Mouse (Mus musculus) B cell, adult 2 months (primary cell): ENCODE data around the gene Irf2bpl.

ENCODE experiments used
- DNase-seq, 2 experiments: peaks; one replicate each; pipeline ENCODE4 v3.0.0; 2022

The Irf2bpl gene

DNA sequence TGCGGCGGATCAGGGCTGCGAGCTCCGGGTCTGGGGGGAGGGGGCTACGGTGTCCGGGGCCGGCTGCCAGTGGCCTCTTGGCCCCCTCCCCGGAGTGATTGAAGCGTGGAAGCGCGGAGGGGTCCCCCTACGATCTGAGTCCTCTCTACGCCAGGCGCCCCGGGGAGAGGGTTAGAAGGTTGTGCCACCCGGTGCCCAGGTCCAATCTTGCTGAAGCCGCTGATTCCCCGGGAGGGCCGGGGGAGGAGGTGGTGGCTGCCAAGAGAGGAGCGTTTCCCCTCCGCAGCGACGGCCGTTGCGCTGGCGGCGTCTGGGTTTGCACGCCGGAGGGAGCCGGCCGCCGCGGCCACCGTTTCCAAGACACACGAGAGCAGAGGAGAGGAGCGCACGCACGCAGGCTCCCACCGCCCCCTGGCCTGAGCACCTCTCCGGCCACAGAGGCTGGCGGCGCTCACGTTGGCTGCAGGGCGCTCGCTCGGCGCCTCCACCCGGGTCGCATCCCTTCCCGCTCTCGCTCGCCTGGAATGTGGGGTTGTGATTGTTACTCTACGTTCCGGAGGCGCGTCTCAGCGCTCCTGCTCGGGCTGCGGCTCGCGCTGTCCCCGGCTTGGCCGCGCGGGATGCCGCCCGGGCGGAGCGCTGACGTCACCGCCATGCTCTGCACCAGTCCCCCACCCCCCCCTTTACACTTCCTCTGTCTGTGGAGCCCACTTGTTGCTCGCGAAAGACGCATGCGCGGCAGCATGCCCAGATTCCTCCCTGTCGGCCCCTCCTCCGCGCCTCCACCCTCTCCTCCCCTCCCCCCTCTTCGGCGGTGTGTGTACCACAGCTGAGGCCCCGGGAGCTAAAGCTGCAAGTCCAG lies at the start of gene Irf2bpl:
Gene Irf2bpl, minus strand, starts transcription at position 602 of the 862 bp plus-strand sequence.
- DNase-seq = peak; percentile 91 to 94

DNA sequence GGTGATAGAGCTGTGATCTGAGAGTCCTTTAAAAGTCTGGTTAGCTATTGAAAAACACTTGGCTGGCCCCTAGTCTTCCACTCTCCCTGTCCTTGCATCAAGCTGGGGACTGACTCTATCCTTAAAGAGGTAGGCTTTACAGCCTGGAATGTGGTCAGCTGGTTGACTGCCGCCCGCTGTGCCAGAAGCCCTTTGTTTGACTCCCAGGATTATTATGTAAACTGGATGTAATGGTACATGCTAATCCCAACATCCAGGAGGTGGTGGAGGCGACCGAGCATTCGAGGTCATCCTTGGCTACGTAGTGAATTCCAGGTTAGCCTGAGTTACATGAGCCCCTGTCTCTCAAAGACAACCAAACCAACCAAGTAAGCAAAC lies 48.0 kb upstream of the Irf2bpl start:
- no peak for DNase-seq

DNA sequence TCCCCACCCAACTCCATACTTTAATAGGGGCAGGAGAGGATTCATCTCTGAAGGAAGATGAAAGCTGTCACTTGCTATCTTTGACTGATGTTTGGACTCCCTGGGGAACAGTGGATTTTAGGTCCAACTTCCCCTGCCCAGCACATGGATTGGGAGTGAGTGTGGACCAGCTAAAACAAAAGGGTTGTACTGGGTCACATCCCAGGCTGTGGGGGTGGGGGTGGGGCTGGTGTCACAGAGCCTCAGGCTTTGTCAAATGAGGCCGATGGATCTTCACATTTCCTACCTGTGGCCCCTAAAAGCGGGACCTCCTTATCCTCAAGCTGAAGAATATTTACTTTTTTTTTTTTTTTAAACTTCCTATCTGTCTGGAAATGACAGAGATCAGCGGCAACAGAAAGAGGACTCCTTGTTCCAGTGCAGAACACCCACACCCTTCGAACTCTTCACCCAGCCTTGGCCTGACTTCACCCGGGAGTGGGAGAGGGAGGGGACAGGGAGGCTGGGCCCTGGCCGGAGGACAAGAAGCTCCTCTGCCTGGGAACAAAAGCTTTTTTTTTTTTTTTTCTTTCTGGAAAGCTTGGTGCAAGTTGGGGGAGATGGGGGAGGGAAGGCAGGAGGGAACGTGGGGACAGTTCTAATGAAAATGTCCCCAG lies 47.4 kb upstream of the Irf2bpl start:
- DNase-seq = no peak

DNA sequence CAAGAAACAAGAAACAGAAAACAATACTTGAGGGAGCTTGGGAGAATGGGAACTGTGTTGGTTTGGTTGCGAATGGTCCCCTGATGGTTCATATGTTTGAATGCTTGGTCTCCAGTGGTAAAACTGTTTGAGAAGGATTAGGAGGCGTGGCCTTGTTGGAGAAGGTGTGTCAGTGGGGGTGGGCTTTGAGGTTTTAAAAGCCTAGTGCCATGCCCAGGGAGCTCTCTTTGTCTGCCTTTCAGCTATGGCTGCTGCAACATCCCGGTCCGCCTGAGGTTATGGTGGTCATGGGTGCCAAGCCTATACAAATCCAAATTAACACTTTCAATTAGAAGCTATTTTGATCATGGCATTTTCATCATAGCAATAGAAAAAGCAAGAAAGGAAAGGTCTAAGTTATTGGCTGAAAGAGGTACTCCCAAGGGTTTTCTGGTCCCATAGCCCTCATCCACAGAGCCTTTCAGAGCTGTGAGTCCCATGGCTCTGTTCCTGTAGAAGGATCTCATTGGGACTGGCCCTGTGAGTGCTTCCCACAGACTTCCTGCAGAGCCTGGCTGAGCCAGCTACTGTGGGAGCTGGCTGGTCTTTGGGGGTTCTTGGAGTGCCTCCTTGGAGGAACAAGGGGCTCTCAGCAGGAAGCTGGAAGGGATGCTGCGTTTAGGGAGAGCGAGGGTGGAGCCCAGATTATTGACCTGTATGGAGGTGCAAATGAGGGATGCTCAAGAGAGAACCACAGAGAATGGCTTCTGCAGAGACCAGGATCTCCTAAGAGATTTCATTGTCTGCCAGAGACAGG lies 46.5 kb upstream of the Irf2bpl start:
- DNase-seq = no peak

DNA sequence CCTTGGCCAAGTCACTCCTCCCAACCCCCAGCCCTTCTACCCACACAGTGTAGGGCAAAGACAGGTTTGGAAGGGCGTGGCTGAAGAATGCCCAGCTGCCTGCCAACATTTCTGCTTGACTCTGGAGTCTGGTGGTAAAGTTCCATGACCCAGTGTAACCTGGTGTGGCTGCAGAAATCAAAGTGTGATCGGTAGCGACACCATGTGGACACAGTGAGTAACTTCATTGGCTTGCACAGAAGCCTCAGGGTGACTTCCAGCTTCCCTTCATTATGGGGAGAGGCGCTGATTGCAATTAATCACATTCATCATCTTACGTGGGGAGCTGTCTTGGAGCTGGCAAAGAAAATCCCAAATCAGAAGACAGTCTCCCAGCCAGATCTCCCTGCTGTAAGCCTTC lies 39.2 kb upstream of the Irf2bpl start:
- peak; percentile 84 for DNase-seq

DNA sequence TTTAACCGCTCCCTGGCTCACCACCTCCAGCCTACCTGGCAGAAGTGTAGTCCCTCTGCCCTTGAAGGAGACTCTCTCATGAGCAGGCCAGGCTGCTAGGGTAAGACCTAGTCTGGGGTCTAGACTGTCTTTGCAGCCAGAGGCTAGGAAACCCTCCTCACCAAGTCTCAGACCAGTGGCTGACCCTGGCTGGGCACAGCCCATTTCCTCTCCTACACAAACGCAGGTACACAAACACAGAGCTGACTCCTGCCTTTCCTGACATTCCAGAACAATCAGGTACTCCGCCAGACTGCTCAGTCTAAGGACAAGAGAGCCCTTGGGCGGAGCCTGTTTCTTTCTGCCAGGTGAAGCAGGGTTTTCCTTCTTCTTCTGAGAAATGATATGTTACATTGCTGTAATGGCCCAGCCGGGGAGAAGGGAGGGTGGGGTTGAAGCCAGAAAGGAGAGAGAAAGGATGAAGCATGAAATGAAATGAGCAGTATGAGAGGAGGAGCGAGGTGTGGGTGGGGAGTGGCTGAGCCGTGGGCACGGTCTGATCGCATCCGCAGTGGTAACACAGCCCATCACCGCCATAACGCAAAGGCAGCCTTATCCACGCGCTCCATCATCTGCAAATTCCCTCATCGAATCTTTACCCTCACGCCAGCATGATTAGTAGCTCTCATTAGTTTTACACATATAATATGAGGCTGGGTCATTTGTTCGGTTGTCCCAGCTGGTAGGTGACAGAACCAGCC lies 34.6 kb upstream of the Irf2bpl start:
- DNase-seq = no peak

DNA sequence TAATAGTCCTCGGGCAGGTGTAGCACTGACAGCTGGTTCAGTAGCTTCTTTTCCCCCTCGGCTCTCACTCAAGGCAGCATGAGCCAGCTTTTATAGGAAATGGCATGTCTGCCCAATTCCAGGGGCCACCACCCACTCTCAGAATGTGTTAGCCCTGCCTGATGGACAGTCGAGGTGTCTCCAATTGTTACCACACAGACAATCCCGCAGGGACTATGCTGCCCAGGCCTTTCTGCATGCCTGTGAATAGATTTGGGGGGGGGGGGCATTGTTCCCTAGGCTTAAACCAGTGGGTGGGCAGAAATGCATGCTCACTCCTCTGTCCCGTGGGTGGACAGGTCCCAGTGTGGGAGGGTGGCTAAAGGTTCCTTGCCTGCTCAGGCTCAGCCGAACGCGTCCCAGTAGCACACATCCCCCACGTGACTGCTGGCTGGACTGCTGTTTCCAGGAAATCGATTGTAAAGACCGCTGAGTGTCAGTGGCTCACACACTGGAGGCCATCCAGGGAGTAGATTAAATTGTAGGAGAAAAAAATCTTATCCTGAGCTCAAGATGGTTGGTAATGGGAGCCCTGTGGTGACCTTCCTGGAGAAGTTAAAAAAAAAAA lies 33.9 kb upstream of the Irf2bpl start:
- DNase-seq = no peak

DNA sequence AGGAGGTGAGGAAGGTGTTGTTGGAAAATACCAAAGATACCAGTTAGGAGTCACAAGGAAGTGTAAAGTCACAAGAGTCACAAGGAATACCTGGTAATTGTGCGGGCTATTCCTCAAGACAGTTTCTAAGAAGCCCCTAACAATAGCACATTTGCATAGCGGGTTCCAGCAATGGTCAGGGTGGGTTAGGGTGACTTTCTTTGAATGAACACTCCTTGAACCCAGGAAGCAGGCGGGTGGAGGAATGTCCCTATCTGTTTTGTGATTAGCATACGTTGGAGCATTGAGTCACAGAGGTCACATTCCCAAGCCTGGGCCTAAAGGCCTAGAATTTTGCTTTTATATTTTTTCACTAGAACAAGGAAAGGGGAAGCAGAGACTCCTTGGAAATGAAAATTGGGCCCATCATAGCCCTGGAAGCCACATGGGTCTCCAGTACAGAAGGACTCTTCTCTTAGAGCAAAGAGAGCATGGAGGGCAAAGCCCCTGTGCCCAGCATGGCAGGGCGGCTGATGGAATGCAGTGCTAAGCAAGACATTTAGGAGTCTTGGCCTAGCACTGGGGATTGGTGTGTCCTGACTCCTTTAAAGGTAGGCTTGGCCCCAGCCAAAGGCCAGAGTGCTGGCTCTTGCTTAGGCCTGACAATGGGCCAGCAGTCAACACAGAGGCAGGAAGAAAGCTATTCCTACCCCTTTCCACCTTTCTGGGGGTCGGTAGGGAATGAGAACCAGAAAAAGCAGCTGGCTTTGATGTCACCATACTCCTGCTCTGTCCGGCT lies 32.4 kb upstream of the Irf2bpl start:
- no peak for DNase-seq

DNA sequence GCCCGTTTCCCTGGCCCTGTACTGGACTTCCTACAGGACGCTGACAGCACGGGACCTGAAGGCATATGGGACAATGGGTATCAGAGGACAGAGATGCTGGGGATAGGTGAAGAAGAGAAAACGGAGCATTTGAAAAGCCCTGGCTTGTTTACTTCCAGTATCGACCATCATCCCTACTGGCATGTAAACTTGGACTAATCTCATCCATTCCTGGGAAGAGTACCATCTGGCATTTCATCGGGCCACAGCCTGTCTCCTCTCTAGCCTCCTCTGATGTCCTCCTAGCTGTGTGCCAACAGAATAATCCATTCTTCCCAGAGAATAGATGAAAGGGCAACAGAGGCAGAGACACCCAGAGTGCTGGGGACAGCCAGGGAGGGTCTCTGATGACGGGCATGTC lies 31.0 kb upstream of the Irf2bpl start:
- DNase-seq = no peak

DNA sequence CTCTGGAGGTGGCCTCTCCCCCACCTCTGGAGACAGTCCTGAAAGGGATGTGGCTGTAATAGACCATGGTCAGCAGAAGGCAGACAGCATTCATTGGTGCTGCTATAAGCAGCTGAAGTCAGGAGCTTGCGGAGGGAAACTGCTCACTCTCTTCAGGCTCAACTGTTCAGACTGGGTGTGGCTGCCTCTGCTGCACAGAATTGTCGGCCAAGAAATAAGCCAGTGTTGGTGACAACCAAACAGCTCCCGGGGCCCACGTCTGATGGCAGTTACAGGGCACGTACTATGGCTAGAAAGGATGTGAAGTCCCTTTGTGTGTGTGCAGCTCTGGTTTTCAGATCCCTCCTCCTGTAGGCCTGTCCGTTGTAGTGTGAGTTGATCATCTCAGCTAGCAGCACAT lies 30.2 kb upstream of the Irf2bpl start:
- DNase-seq = no peak

DNA sequence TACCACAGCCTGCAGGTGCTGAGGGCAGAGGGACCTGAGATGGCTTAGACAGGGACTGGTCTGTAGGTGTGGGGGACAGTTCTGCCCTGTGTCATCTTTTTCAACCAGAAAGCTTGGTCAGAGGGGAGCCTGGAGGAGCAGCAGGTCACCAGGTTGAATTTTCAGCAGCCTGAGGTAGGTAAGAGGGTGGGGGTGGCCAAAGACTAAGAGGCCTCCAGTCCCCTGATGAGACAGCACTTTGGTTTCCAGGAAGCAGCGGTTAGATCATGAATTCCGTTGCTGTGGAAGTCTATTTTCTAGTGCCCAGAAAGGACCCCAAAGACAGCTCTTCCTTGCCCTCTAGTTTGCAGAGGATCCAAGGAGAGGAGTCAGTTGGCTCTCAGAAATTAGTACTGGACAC lies 29.8 kb upstream of the Irf2bpl start:
- DNase-seq = no peak

DNA sequence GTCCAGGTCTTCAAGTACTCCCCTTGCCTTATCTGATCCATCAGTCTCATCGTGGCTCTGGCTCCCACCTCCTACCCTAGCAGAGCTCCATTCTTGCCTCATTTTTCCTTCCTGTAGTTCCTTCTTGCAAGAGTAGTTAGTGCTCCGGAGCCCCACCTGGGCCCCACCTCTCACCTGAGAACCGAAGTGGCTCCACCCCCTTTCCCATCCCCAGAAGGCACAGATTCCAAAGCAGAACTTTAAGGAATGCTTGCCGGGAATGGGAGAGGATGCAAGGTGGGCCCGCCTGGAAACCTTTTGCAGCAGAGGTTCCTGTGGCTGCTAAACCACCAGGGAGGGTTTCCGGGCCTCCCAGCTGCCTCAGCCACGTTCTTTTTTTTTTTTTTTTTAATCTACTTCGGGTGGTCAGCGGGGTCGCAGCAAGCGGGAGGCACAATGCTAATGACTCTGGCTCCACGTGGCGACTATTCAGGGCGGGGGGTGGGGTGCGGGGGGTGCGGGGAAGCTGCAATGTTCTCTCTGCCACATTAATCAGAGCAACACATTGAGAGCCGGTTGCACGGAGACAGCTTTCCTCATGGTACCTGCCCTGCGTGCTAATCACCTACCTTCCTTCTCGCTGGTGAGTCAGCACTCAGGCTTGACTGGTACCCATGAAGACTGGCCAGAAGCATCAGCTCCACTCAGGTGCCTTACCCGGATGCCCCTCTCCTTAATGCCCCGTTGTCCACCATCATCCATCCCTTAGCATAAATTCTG lies 27.9 kb upstream of the Irf2bpl start:
- no peak for DNase-seq

DNA sequence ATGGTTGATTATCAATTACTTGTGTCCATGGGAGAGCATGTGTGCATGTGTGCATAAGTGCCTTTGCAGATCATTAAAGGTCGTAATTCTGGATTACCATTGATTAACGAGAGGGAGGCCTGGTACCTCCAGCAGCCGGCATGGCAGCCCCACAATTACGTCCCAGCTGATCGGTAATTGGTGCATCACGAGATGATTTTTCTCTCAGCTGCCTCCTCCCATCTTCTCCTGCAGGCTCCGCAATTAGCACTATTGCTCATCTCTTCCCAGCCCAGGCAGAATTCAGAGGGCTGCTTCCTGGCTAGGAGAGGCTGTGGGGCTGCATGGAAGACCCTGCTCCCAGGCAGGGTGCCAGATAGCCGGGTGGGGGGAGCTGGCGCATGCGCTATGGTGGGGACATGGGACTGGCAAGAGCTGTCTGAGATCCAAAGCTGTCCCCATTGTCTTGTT lies 26.9 kb upstream of the Irf2bpl start:
- DNase-seq = no peak

DNA sequence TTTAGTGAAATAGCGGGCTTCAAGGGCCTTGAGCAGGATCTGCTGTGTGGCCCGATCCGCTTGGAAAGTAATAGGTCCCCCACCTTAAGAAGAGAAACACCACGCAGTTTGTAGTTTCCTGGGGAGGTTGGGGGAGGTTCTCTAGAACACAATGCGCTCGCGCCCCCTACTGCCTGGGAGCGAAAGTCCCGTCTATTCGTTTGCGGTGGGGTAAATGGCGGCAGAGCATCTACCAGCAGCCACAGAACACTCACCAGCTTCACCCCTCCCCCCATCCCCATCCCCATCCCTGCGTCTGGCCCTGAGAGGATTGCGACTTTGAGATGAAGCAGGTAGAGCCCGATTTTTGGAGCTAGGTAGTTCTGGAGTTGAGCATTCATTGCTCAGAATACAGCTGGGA lies 21.8 kb upstream of the Irf2bpl start:
- peak; percentile 91 to 94 for DNase-seq

DNA sequence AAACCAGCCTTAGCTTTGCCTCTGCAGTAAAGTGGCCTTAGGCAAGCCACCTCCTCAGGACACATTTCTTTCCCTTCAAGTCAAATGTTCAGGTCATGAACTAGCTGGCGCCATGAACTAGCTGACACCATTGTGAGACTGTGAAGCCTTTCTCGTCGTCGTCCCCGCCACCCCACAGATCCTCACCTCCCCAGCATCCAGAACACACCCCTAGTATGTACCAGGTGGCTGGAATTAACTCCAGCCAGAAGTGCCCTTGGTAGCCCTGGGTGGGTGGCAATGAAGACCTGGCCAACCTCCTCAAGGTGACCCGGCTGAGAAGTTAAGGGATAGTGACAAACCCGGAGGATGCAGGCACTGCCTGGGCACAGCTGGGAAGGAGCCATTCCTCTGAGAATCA lies 21.3 kb upstream of the Irf2bpl start:
- no peak for DNase-seq

DNA sequence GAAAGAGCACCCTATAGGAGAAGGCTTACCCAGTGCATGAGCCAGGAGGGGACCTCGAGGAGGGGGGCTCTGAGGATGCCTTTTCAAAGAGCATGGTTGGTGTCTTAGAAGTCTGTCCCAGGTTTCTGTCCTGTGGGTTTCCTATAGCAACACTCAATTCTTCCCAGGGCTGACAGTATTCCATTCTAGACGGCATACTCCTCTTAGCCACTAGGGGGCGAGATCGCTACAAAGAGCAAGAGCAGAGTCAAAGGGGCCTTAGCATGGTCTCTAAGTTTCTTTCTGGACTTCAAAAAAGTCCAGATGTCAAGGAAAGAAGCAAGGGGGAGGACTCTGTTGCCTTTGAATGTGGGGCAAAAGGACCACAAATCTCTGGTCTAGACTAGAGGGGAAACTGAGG lies 20.6 kb upstream of the Irf2bpl start:
- peak; percentile 68 to 74 for DNase-seq

DNA sequence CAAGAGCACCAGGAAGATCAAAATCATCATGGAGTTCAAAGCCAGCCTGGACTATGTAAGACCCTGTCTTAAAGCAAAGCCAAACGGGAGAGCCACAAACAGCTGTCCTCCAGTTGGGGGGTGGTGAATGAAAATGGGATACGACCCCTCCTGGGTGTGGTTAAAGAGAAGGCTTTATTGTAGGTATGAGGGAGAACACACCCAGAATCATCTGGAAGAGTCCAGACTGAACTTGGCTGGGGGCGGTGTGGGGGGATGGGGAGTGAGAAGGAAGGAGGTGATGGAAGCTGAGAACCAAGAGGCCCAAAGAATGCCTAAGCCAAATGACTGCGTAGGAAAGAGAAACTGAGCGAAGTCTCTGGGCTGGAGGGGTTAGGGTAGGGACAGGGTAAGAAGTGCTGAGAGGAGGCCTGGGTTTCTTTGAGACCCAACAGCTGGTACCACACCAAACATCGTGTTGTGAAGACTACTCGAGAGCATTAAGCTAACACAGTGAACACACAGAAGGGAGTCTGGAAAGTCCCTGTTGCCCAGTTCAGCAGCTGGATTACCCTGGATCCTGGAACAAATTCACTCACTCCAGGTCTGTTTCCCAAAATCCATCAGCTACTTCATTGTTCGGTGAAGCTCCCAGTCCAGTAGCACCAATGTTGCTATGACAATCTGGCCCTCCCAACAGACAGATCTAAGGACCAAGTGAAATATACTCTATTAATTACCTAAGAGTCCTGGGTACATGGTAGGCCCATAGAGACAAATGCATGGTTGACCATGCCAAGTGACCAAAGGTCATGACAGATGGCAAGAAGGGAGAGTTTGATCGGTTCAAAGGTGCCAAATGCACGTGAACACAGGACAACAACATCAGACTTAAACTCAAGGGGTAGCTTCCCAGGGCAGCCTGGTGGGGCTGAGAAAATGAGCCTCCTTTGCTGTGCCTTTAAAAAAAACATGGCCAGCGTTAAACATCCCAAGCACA lies 19.5 kb upstream of the Irf2bpl start:
- DNase-seq = no peak

DNA sequence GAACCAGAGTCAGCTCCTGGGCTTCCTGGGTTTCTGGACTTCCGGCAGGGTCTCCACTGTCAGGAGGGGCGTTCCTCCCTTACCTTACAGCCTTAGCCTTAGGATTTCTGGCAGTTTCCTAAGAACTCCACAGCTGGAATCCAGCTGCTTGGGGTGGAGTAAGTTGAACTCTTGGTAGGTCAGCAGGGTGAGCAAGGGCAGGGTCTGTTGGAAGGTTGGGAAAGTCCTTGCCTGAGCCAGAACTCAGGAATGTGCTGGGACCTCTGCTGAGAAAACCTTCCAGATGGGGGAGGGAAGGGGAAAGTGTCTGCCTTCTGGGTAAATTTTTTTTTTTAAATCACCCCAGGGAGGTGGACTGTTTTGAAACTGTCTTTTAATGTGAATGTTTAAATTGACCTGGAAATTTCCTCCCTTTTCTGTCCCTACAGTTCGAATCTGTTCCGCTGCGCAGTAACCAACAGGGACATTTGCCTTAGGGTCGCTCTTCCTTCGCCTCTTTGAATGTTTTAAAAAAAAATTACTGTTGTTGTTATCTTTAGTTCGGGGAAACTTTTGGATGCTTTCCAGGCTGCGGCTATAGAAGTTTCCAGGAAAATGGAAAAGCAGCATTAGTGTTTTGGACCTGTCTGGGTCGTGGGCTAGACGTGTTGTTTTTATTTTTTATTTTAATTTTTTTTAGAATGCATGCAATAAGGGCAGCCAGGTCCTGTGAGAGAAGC lies 15.0 kb upstream of the Irf2bpl start:
- no peak for DNase-seq

DNA sequence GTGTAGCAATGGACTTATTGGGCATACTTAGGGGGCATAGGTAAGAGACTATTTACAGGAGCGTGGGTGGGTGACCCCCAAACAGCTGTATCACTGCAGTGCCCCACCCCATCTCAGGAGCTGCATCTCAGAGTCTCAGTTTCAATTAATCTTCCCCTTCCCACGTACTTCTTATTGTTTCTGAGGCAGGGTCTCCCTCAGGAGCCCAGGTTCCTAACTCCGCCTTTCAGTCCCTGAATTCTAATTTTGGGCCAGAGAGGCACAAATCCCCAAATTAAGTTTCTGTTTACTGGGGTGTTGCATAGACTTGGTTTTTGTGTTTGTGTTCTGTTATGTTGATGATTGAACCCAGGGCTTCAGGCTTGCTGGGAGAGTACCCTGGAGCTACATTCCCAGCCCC lies 13.8 kb upstream of the Irf2bpl start:
- DNase-seq = no peak
